Mouse (Mus musculus) kidney, adult 2 months (tissue): ENCODE results near the gene Aak1. TPM values are rescaled to one million over a fixed set of nuclear protein-coding genes. Genes with fewer than 3 reads are reported as not detected.
A peak's percentile ranks its signal among the peaks of the same experiment; 100 is the strongest.

ENCODE experiments used
- DNase-seq: peaks from one replicate; pipeline ENCODE4 v3.0.0; 2021
- H3K27ac ChIP-seq: fragments of 200-500 bp; 2 replicates; pipeline ENCODE4 v1.5.1; 2012; ENCODE audit warnings: low read depth, low read length, control low read depth, inconsistent platforms; ENCODE audit not compliant: insufficient read depth
- H3K27me3 ChIP-seq: fragments of 200-500 bp; replicated peaks from 2 replicates; pipeline ENCODE4 v1.6.1; 2012; ENCODE audit warnings: mild to moderate bottlenecking, moderate library complexity, low read length, inconsistent platforms; ENCODE audit not compliant: control insufficient read depth, insufficient read depth
- H3K36me3 ChIP-seq: fragments of 200-500 bp; 2 replicates; pipeline ENCODE4 v1.6.1; 2012; ENCODE audit warnings: mild to moderate bottlenecking, moderate library complexity, low read length, inconsistent platforms; ENCODE audit not compliant: control insufficient read depth, insufficient read depth
- H3K4me1 ChIP-seq: fragments of 200-500 bp; 2 replicates; pipeline ENCODE4 v1.6.1; 2011; ENCODE audit warnings: low read length; ENCODE audit not compliant: control insufficient read depth, insufficient read depth
- H3K4me3 ChIP-seq: fragments of 200-500 bp; 2 replicates; pipeline ENCODE4 v1.5.1; 2011; ENCODE audit warnings: mild to moderate bottlenecking, low read depth, low read length, control low read depth; ENCODE audit not compliant: insufficient read depth
- CTCF ChIP-seq: fragments of 200-500 bp; conservative IDR thresholded peaks from 2 replicates; pipeline ENCODE4 v1.5.1; 2011; ENCODE audit warnings: low read depth, mild to moderate bottlenecking, control low read depth, low read length, moderate library complexity, mixed read lengths; ENCODE audit not compliant: insufficient read depth, insufficient read length
- POLR2A ChIP-seq: fragments of 200-500 bp; IDR thresholded peaks from one replicate; pipeline ENCODE4 v1.6.1; 2011; ENCODE audit warnings: low read depth, low read length, control low read depth
- WGBS: fragments of 180-500 bp; shearing (Covaris S2); methylation state at CpG from one replicate; pipeline ENCODE4 v1.1.7; 2018; 5-methylcytosine and 5-hydroxymethylcytosine counted together
- polyA plus RNA-seq: library from polyadenylated mRNA; depleted of rRNA; stranded (reverse); fragments of >200 nt; gene quantifications from 2 replicates; pipeline ENCODE4 v1.2.3, GENCODE M21; 2012

Gene Aak1
- polyA plus RNA-seq, 1 experiment, result 28.9 TPM

GRCm38 (mm10) chr6:87034395-87034794 is 185.1 kb downstream of the Aak1 start:
- no peak overlapping the region for H3K4me3 ChIP-seq
- H3K36me3 ChIP-seq, result no peaks in the 10 kb centered on the region; the same call in 1 of the 2 replicates
- peaks cover 5% of the 10 kb centered on the region; the same call in 1 of the 2 replicates for H3K4me1 ChIP-seq
- WGBS, result 79% methylated on average over 3 of the region's 3 CpGs
- H3K27ac ChIP-seq, result no peak overlapping the region
- H3K27me3 ChIP-seq, result no peaks in the 10 kb centered on the region
- TF ChIP-seq CTCF, result no peak
- no peak for TF ChIP-seq POLR2A
- DNase-seq, result no peak

DNA sequence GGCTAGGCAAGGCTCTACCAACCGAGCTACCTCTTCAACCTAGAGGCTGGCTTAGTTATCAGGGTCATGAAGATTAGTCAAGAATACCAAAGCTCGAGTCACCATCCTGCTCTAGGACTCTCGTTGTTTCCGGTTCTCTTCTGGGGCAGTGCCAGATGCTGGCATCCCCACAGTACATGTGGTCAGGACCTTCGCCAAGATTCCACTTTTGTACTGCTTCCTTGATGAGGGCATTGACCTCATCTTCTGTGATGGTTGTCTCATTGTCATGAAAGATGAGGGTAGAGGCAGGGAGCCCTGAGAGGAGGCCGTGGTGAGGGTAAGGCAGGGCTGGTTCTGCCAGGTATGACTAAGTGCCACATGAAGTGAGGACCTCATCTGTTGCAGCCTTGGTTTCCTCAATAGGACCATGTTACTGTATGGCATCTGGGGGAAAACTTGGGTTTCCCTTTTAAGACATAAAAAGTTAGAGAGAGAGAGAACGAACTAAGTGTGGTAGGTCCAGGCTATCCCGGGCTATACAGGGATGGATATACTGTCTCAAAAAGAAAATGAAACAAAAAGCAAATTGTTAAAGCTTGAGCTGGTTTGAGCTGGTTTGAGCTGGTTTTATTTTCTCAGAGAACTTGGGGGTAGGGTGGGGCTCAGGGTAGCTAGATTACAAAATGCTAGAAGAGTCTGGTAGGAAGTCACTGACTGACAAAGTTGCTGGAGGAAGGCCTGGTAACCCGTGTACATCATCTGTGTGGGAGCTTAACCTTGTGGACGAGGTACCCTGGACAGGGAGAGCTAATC is 188.7 kb downstream of the Aak1 start:
- Histone ChIP-seq H3K27me3 (no peaks in the 10 kb centered on the region), H3K27ac (no peak overlapping the region), H3K4me3 (no peak overlapping the region), H3K4me1 (no peaks in the 10 kb centered on the region), H3K36me3 (no peaks in the 10 kb centered on the region)
- peak; percentile 46 for DNase-seq
- TF ChIP-seq POLR2A, result no peak
- no peak for TF ChIP-seq CTCF
- 73% methylated on average over 10 of the region's 10 CpGs for WGBS

- 94% methylated on average over 8 of the region's 8 CpGs for WGBS
- H3K4me3 ChIP-seq, result no peak overlapping the region
- peaks cover 5% of the 10 kb centered on the region; the same call in 1 of the 2 replicates for H3K4me1 ChIP-seq
- H3K36me3 ChIP-seq, result no peaks in the 10 kb centered on the region
- TF ChIP-seq CTCF (no peak), POLR2A (no peak)
- H3K27ac ChIP-seq, result no peak overlapping the region
- DNase-seq, result no peak
- H3K27me3 ChIP-seq, result no peaks in the 10 kb centered on the region
Measured at GRCm38 (mm10) chr6:87039161-87039560, 189.8 kb downstream of the Aak1 start.

GRCm38 (mm10) chr6:87040971-87041370 is 191.7 kb downstream of the Aak1 start:
- Histone ChIP-seq H3K4me3 (no peak overlapping the region), H3K27ac (no peak overlapping the region), H3K4me1 (peaks cover 5% of the 10 kb centered on the region; the same call in 1 of the 2 replicates), H3K27me3 (no peaks in the 10 kb centered on the region), H3K36me3 (no peaks in the 10 kb centered on the region)
- DNase-seq, result no peak
- 86% methylated on average over 4 of the region's 4 CpGs for WGBS
- TF ChIP-seq CTCF (no peak), POLR2A (no peak)

- Histone ChIP-seq H3K4me3 (no peak overlapping the region), H3K36me3 (no peaks in the 10 kb centered on the region), H3K27me3 (no peaks in the 10 kb centered on the region), H3K4me1 (peaks cover 5% of the 10 kb centered on the region; the same call in 1 of the 2 replicates), H3K27ac (no peak overlapping the region)
- TF ChIP-seq CTCF (no peak), POLR2A (no peak)
- DNase-seq, result no peak
- 96% methylated on average over 7 of the region's 7 CpGs for WGBS
Measured at GRCm38 (mm10) chr6:87041431-87041830, 192.1 kb downstream of the Aak1 start.

GRCm38 (mm10) chr6:87042004-87042336 is 192.7 kb downstream of the Aak1 start:
- peaks cover 5% of the 10 kb centered on the region; the same call in 1 of the 2 replicates for H3K4me1 ChIP-seq
- TF ChIP-seq POLR2A, result no peak
- no peak for TF ChIP-seq CTCF
- DNase-seq, result no peak
- no peaks in the 10 kb centered on the region for H3K36me3 ChIP-seq
- H3K27ac ChIP-seq, result peak overlapping the region; percentile 97
- under 1% methylated on average over 11 of the region's 11 CpGs for WGBS
- peak overlapping the region; percentile 85 for H3K4me3 ChIP-seq
- no peaks in the 10 kb centered on the region for H3K27me3 ChIP-seq

- no peaks in the 10 kb centered on the region for H3K27me3 ChIP-seq
- H3K27ac ChIP-seq, result peak within 1 kb of the TSS; percentile 97
- peak within 1 kb of the TSS; percentile 85 for H3K4me3 ChIP-seq
- WGBS, result 1% methylated on average over 68 of the region's 68 CpGs
- H3K36me3 ChIP-seq, result no peaks in the 10 kb centered on the region
- no peak for TF ChIP-seq POLR2A
- no peak for TF ChIP-seq CTCF
- peak; percentile 97 for DNase-seq
- peaks cover 5% of the 10 kb centered on the region; the same call in 1 of the 2 replicates for H3K4me1 ChIP-seq
Measured at GRCm38 (mm10) chr6:87042337-87043130, 193.2 kb downstream of the Aak1 start, which contains the start of gene Gfpt1. Gene Gfpt1 (plus strand): TSS chr6:87042846.
